Mouse (Mus musculus) layer of hippocampus, adult 18-20 months (tissue): ENCODE measurements at regions not wholly inside any gene's neighbourhood (a gene's known extent, or its start where the extent isn't known, plus 50 kb on each side); places are given as distances from the start of the nearest gene placed in this dataset.

ENCODE experiments used
- DNase-seq, 2 experiments: peaks; one replicate each; pipeline ENCODE4 v3.0.0; 2022; ENCODE audit warnings: low spot score in 2 of 2

DNA sequence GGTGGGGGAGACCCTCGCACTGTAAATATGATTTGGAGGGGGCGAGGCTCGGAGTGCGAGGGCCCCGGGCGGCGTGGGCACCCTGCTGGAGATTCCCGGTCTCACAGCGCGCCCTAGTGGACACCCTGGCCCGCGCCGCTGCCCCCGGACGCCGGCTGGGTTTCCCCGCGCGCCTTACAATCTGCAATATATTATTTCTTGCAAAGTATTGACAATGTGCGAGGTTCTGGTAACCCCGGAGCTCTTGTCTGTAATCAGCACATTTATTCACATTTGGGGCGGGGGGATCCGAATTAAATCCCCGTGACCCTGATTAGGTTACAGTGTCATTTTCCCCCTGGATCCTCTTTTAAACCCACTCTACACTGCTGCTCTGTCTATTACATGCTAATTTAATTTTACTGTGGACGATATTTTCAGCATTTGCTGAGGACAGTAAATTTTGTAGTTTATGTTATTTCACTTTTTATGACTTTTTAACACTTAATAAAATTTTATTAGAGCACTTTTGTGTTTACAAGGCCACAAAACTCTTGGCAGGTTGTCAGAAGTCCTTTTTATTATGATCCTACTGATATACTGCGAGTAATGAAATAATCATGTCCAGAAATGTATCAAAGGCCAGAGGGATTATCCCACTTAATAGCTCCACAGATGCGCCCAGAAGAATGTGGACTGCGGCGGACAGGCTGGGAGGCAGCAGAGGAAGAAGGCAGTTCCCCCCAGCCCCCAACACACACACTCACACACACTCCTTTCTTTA is 312.6 kb downstream of the Mtx2 start:
- DNase-seq = peak; percentile 16 to 46

DNA sequence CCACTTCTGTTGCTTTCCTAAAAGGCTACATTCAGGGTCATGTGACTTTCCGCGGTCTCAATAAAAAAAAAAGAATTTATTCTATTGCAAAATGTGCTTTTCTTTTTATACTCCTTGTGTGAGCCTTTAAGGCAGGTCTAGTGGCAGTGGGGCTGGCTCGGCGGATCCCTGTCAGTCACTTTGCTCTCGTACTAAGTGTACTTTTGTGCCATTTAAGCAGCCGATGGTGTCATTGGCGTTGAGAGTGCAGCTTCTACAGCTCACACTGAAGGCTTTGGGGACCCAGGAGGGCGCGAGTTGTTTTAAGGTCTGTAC is 313.1 kb downstream of the Mtx2 start:
- no peak for DNase-seq

GRCm38 (mm10) chr2:75139544-75139943 is 313.9 kb downstream of the Mtx2 start:
- DNase-seq = no peak

DNA sequence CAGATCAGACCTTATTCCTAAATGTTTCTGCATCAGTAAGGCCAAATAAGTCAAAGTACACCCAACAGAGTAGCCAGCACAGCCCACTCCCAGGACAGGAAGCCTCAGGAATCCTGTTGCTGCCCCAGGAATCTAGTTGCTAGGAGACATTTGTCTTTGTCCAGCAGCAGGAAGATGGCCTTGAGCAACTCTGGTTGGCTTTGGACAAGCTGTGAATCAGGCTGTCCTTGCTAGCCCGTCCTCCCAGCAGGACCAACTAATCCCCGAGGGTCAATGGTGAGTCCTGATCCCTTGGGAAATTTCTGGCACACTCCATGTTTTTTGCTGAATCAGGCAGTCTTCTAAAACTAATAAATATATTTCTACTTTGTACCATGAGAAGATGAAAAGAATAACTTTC is 317.1 kb downstream of the Mtx2 start:
- no peak for DNase-seq

DNA sequence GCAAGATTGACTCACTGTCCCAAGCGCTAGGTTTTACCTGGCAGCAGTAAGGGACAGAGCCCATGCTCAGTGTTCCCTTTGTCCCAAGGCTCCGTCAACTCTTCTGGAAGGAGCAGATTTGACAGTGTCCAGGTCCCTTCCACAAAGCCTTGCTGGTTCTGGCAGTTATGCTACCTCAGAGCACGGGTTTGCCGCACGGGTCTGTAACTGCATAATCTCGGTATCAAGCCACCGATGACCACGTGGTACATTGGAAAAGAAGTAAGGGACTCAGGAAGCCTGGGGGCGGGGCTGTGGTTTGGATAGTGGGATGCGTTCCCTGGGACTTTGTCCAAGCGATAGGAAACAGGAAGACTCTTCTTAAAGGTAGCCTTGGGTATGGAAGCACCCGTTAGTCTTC is 319.3 kb downstream of the Mtx2 start:
- no peak for DNase-seq

GRCm38 (mm10) chr2:75146256-75146655 is 320.7 kb downstream of the Mtx2 start:
- no peak for DNase-seq

GRCm38 (mm10) chr2:75147399-75147798 is 321.8 kb downstream of the Mtx2 start:
- DNase-seq = no peak

DNA sequence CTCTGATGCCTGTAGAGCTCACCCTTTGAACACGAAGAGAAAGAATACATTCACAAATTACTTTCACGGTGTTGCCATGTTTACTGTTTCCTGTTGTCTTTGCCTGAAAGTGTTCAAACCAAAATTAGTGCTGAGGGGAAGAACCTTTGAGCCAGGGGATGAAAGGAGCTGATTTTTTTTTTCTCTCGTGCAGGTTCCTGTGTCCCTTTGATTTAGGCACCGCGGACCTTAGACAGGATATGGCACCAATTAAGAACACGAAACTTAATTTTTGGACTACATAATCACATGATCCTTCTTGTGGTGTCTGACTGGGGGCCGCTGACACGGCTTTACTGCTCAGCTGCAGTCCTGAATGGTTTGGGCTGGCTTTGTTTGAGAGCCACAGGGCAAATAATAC is 322.4 kb downstream of the Mtx2 start:
- DNase-seq = no peak

DNA sequence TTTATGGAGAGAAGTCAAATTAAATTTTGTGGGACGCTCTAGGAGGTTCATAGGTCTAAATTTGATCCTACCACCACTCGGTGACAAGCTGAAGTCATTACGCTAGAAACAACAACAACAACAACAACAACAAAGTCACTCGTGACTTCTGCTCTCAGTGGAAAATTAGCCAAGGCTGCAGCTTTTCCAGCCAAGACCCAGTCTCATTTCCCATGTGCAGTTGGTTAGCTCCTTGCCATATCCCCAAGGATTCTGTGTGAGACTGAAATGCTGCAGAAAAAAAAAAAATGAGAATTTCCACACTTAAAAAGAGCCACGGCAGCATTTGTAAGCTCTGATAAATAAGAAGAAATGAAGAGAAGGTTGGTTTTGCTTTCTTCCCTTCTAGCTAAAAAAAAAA is 323.4 kb downstream of the Mtx2 start:
- no peak for DNase-seq

DNA sequence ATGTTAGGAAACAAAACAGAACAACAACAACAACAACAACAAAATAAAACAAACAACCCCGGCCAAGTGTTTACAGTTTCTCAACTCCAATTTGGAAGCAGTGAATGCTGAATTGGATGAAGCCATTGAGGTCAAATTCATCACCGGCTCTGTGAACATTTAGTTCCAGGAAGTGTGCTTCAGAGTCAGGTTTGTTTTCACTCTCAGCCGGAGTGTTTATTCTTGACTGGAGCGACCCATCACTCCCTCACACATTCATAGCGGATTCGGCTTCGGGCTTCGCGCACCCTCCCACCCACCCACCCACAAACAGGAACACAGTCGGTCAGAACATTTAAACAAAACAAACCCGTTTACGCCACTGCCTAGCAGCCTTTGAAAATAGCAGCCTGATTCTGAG is 324.0 kb downstream of the Mtx2 start:
- DNase-seq = no peak

DNA sequence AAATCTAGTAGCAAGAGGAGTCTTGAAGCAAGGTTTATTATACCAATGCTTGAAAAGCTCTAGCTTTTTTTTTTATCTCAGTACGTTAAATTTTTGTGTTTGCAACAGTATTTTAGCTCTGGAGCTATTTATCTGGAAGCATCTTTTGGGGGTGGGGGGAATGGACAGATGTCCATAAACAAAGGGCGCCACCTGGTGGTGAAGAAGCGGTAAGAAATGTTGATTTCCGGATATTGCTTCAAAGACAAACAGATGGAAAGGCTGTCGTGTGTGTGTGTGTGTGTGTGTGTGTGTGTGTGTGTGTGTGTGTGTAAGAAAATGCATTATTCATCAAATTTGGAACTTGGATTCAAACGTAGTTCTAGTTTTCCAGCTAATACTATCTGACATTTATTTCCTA is 325.4 kb downstream of the Mtx2 start:
- peak in 1 of 2 experiments; percentile 44 for DNase-seq

GRCm38 (mm10) chr2:75151519-75151918 is 325.9 kb downstream of the Mtx2 start:
- no peak for DNase-seq

DNA sequence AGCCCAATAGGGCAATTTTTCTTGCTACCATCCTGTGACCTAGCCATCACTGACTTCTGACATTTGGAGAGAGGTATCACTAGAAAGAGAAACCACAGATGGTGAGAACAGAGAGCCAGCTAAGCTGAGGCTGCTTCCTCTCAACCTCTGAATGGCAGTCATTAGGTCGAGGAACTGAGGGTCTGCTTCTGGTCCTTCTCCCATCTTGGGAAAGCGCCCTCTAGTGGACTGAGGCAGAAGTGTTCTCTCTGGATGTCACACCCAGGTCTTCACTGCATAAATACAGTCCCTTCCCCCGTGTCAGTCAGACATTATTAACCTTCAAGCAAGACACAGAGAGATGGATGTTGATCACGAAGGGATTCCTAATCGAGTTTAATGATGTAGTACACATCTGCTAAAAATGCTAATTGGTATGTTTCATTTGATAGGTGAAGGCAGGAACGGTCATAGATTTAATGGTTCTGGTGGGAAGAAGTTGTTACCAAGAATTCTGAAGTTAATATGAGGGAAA is 326.9 kb downstream of the Mtx2 start:
- no peak for DNase-seq

GRCm38 (mm10) chr2:75154448-75154847 is 328.8 kb downstream of the Mtx2 start:
- no peak for DNase-seq

- DNase-seq = no peak
These were observed 333.0 kb downstream of the Mtx2 start for GRCm38 (mm10) chr2:75158581-75158980.

DNA sequence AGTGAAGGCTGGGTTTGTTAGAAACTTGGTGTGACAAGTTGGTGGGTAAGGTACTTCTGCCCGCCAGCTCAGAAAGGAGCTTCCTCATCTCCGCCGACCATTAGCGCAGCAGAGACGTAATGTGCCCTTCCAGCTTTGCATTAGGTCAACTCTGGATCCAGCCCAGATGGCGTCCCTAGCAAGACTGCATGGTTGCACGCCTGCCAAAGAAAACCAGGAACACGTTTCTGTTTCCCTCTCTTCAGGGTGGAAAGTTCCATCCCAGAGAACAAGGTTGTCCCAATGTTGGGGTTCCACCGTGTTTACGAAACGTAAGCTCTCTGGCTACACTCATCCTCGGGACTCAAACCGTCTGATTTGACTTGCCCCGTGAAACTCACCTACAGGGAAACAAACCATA is 335.5 kb downstream of the Mtx2 start:
- DNase-seq = no peak

DNA sequence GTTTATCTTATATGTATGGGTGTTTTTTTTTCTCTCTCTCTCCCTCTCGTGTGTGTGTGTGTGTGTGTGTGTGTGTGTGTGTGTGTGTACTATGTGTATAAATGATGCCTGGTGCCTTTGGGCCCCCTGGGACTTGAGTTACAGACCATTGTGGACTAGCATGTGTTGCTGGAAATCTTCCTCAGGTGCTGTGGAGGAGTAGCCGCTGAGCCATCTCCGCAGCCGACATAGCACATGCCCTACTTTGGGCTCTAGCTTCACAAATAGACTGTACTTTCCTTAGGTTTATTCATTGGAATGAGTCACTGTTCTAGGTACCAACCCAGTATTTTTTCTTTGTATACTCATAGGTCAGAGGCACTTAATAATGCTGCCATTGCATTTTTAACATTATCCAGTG is 339.4 kb downstream of the Mtx2 start:
- DNase-seq = no peak

GRCm38 (mm10) chr2:75176267-75176666 is 350.7 kb downstream of the Mtx2 start:
- no peak for DNase-seq

DNA sequence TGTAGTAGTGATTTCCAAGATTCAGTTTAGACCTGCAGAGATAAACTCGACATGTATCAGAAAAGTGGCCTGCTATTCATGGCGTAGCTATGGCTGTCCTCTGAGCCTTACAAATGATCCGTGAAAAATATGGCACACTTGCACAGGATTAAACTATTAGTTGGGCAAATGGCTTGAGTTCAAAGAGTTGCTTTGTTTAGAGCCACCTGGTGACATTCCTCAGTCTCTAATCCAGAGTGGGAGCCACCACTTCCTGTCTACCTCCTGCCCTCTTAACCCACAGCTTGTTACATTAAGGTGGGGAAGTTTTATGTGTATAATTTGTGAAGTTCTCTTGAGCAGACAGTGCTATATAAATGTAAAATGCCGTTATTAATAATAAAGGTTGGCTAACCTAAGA is 357.7 kb downstream of the Mtx2 start:
- DNase-seq = no peak

DNA sequence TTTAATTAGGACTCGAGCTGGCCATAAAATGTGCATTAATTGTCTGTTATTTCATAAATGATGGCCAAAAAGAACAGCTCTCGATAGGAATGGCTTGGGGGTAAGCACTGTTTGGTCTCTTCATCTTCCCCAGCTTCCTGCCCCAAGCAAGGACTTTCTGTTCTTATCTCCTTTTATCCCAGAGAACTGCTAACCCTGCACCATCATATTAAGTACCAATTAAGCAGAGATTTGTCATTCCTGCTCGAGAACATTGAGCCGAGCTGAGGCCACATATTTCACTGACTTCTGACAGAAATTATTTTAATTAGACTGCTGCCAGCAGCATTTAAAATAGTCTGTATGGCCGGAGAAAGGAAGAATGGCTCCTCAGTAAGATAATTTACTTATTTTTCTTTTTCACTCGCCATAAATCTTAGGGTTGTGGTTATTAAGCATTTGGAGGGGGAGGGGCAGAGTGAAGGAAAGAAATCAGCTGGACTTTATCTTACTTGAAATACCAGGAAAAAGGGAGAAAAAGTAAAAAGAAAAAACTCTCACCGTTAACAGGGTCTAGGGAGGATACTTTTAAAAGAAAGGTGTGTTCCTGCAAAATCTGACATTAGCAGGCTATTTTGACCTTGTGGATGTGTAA is 377.1 kb downstream of the Mtx2 start:
- no peak for DNase-seq

DNA sequence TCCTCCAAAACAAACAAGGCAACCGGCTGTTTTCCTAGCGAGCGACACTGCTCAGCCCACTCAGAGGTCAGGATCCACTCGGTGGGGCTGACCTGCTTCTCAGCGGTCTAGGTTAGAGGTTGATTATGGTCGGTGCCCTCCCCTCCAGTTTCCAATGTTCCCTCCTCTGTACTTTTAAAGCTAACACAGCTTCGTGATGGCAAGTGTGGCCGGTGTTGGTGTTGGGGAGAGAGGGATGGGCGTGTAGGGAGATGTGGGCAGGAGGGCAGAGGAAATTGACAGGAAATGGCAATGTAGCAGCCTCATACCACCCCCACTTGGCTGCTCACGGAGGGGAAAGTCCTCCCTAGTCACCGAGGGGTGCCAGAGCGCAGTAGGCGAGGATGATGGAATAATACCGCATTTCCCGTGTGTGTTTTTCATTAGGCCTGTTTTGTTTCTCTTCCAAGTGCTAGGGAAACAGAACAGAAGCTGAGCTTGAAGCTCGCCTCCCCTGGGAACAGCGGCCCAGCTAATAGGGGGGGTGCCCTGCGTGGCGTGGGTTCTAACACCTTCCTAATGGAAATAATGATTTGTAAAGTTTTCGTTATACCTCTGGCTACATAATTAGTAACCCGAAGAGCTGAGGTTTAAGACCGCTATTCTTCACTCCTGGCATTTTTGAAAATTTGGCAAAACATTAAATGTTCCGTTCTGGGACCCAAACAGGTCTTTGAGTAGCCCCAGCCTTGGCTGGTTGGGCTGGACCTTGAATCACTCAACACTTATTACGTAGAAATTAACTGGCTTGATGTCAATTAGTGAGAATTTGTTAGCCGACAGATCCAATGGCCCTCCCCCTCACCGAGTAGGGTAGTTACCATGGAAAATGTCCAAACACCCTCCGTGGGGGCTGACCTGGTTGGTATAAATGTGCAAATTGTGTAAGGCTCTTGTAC is 383.5 kb downstream of the Mtx2 start:
- peak; percentile 14 to 61 for DNase-seq
